Mouse (Mus musculus): ENCODE data around the gene Tgif1.

DNA sequence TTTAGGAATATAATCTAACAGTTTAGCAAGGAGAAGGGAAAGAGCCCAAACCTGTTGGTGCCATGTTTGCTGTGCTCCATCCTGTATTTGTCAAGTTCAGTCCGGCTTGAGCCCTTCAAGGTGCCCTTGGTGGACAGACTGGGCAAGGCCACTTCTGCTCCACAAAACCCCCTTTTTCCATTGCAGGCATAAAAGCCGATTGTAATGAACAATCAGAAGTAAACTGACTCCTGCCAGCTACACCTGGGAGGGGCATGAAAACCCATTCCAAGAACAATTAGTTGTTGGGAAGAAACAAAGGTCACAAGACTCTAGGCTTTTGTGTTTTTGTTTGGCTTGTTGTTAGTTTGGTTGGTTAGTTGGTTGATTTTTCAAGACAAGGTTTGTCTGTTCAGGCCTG is 24.8 kb downstream of the Tgif1 start:
- TF ChIP-seq POLR2A (IDR thresholded peaks at IDR 0.05; ENCODE audit: low read depth, low read length) (no peak), CTCF (IDR thresholded peaks at IDR 0.05; ENCODE audit: borderline replicate concordance, insufficient read depth, low read length) (no peak)
